Mouse (Mus musculus): ENCODE measurements around the gene H2afj.
"Not testable (repeated sequence)": the region's sequence is repeated elsewhere in the genome, so short reads cannot be mapped to it uniquely, and the experiment has no call there.

The H2afj gene

GRCm38 (mm10) chr6:136808014-136808417 lies at the start of gene H2afj:
H2afj (plus strand) TSS chr6:136808244.
- peak; percentile 95 for DNase-seq (ENCODE audit: extremely low read depth, low read depth)

GRCm38 (mm10) chr6:136763912-136764311 lies 44.1 kb upstream of the H2afj start:
- DNase-seq (ENCODE audit: extremely low read depth, low read depth) = no peak

- no peak for DNase-seq (ENCODE audit: extremely low read depth, low read depth)
Measured at GRCm38 (mm10) chr6:136769143-136769542, 38.9 kb upstream of the H2afj start.

- no peak for DNase-seq (ENCODE audit: extremely low read depth, low read depth)
Measured at GRCm38 (mm10) chr6:136769859-136770258, 38.2 kb upstream of the H2afj start.

- DNase-seq (ENCODE audit: extremely low read depth, low read depth) = no peak
Measured at GRCm38 (mm10) chr6:136776392-136776791, 31.7 kb upstream of the H2afj start.

- no peak for DNase-seq (ENCODE audit: extremely low read depth, low read depth)
Measured at GRCm38 (mm10) chr6:136781377-136781986, 26.6 kb upstream of the H2afj start, which contains the start of gene Gucy2c. Gucy2c (minus strand) TSS chr6:136781765.

GRCm38 (mm10) chr6:136782146-136782545 lies 25.9 kb upstream of the H2afj start:
- no peak for DNase-seq (ENCODE audit: extremely low read depth, low read depth)

GRCm38 (mm10) chr6:136782761-136783160 lies 25.3 kb upstream of the H2afj start:
- DNase-seq (ENCODE audit: extremely low read depth, low read depth) = no peak

- DNase-seq (ENCODE audit: extremely low read depth, low read depth) = no peak
Measured at GRCm38 (mm10) chr6:136789391-136789971, 18.6 kb upstream of the H2afj start.

GRCm38 (mm10) chr6:136792884-136793758 lies 14.9 kb upstream of the H2afj start:
- no peak for DNase-seq (ENCODE audit: extremely low read depth, low read depth)

- no peak for DNase-seq (ENCODE audit: extremely low read depth, low read depth)
Measured at GRCm38 (mm10) chr6:136793831-136794525, 14.1 kb upstream of the H2afj start.

- DNase-seq (ENCODE audit: extremely low read depth, low read depth) = no peak
Measured at GRCm38 (mm10) chr6:136795110-136795509, 12.9 kb upstream of the H2afj start.

- DNase-seq (ENCODE audit: extremely low read depth, low read depth) = no peak
Measured at GRCm38 (mm10) chr6:136795850-136796249, 12.2 kb upstream of the H2afj start.

- DNase-seq (ENCODE audit: extremely low read depth, low read depth) = not testable (repeated sequence)
Measured at GRCm38 (mm10) chr6:136797874-136798693, 10.0 kb upstream of the H2afj start.

- DNase-seq (ENCODE audit: extremely low read depth, low read depth) = no peak
Measured at GRCm38 (mm10) chr6:136800710-136801109, 7.3 kb upstream of the H2afj start.

GRCm38 (mm10) chr6:136801274-136801673 lies 6.8 kb upstream of the H2afj start:
- DNase-seq (ENCODE audit: extremely low read depth, low read depth) = no peak

GRCm38 (mm10) chr6:136803093-136803738 lies 4.8 kb upstream of the H2afj start:
- DNase-seq (ENCODE audit: extremely low read depth, low read depth) = peak; percentile 53

GRCm38 (mm10) chr6:136803739-136804633 lies 4.1 kb upstream of the H2afj start, which contains the start of gene Hist4h4:
Hist4h4 (minus strand) TSS chr6:136804415.
- peak; percentile 98 for DNase-seq (ENCODE audit: extremely low read depth, low read depth)

Measured in MEL-GATA-1-ER (cell line).